Mouse (Mus musculus) cerebellum, postnatal 4 days (tissue): ENCODE measurements around the gene Slc36a3.
"Not testable (repeated sequence)": the region's sequence is repeated elsewhere in the genome, so short reads cannot be mapped to it uniquely, and the experiment has no call there.

Source experiments
- DNase-seq, 2 experiments: peaks; one replicate each; pipeline ENCODE4 v3.0.0; 2022; ENCODE audit warnings: low spot score in 2 of 2, mixed read lengths in 1 of 2

Gene Slc36a3

GRCm38 (mm10) chr11:55144011-55144410, 7.5 kb downstream of the Slc36a3 start:
- no peak for DNase-seq

DNA sequence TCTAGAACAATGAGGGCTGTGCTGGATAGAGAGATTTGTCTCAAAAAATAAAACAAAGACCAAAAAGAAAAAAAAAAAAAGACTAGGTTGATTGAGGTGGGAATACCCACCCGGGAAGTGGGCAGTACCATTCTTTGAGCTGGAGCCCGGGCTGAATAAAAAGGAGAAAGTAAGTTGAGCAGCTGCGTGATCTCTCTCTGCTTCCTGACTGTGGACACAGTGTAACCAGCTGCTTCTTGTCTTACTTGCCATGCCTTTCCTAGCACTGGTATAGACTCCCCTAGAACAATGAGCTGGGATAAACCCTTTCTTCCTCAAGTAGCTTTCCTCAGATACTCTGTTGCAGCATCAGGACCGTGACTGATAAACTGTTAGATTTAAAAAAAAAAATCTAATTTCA, 10.0 kb downstream of the Slc36a3 start:
- DNase-seq, result no peak

- DNase-seq, result no peak
Observed at GRCm38 (mm10) chr11:55137646-55138045, 13.9 kb downstream of the Slc36a3 start.

- DNase-seq, result no peak
Observed at GRCm38 (mm10) chr11:55136770-55137547, 14.5 kb downstream of the Slc36a3 start.

- DNase-seq, result no peak
Observed at GRCm38 (mm10) chr11:55134871-55135270, 16.6 kb downstream of the Slc36a3 start.

- no peak for DNase-seq
Observed at GRCm38 (mm10) chr11:55134407-55134806, 17.1 kb downstream of the Slc36a3 start.

- no peak for DNase-seq
Observed at GRCm38 (mm10) chr11:55133204-55133603, 18.3 kb downstream of the Slc36a3 start.

DNA sequence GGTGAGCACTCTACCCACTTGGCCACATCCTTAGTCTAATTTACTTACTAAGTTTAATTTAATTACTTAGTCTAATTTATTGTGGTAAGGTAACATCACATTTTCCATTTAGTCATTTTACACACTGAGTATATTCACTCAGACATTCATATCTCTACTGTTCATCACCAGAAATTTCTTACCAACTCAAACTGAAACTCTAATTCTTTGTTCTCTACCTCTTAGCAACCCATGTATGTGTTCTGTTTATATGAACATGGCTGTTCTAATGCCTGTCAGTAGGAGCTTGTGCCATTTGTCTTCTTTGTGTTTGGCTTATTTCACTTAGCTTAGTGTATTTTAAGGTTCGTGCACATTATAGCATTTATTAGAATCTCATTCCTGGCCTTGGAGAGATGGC, 19.6 kb downstream of the Slc36a3 start:
- DNase-seq, result no peak

- DNase-seq, result no peak
Observed at GRCm38 (mm10) chr11:55131077-55131742, 20.3 kb downstream of the Slc36a3 start.

- no peak for DNase-seq
Observed at GRCm38 (mm10) chr11:55128411-55128810, 23.1 kb downstream of the Slc36a3 start.

GRCm38 (mm10) chr11:55127937-55128336, 23.6 kb downstream of the Slc36a3 start:
- DNase-seq, result no peak

DNA sequence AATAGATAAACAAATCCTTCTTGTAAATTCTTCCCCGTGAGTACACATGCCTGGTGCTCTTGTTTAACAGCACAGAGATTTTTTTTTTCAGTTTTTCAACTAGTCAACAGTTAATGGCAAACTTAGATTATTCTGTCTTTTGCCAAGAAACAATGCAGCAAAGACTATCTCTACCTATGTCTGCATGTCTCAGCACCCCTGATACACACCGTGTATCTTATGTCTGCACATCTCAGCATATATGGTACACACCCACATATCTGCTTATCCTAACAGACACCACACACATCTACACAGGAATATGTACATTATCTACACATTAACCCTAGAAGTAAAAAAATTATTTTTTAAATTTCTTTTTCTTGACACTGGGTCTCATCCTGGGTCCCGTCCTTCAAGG, 24.8 kb downstream of the Slc36a3 start:
- DNase-seq, result no peak

GRCm38 (mm10) chr11:55121430-55121829, 30.1 kb downstream of the Slc36a3 start:
- no peak for DNase-seq

DNA sequence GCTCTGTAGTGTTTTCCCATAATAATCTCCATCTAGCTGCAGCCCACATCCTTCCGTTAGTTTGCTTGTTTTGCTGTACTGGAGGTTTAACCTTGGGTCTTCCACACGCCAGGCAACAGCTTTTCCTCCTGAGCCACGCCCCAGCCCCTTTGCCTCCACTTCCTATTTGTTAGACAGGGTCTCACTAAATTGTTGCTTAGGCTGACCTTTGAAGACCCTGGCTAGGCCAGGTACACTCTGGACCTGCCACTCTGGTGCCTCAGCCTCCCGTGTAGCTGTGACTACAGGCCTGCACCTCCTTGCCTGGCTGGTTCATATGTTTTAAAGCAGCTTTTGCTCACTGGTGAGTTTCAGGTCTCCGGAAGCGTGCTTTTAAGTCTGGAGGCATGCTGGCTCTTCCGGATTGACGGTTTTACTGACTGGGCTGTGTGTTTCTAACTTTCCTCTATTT, 30.7 kb downstream of the Slc36a3 start:
- no peak for DNase-seq

DNA sequence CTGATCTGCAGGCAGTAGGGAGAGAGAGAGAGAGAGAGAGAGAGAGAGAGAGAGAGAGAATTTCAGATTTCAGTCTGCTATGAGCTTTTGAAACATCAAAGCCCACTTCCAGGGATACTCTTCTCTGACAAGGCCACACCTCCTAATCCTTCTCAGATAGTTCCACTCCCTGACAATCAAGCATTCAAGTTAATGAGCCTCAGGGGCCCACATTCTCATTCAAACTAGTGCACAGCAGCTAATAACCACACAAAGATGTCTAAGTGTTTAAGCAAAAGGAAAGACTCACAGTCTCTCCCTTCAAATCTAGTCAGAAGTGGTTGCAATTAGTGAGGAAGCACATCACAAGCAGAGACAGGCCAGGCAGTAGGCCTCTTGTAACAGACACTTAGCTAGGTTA, 31.2 kb downstream of the Slc36a3 start:
- DNase-seq, result no peak

DNA sequence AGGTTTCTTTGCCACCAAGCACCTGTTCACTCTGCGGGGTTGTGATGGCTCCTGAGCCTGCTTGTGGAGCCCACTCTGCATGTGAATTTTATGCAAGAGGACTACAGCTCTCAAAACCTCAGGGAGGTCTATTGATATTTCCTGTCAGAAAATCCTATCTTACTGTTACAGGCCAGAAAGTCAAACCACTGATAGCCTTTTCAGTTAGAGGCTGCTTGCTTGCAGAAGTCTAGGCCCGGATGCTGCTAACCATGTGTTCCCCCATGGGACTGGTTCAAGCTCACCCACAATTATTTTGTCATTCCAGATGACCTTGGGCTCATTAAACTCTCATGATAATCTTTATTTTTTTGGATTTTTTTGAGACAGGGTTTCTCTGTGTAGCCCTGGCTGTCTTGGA, 34.5 kb downstream of the Slc36a3 start:
- DNase-seq, result no peak

GRCm38 (mm10) chr11:55116004-55116403, 35.5 kb downstream of the Slc36a3 start:
- no peak for DNase-seq

DNA sequence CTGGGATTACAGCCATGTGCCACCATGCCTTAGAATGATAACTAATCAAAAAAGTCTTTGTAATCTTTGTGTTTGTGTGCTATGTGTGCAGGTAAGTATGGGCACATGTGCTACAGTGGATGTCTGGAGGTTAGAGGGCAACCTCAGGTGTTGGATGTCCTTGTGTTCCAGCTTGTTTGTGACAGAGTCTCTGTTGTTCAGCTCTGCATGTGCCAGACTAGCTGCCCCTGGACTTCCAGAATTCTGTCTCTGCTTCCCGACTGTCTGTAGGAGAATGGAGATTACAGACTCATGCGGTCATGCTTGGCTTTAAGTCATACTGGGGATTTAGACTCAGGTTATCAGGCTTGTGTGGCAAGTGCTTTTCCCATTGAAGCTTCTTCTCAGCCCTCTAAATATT, 37.2 kb downstream of the Slc36a3 start:
- no peak for DNase-seq

- DNase-seq, result not testable (repeated sequence)
Observed at GRCm38 (mm10) chr11:55113861-55114250, 37.7 kb downstream of the Slc36a3 start.

DNA sequence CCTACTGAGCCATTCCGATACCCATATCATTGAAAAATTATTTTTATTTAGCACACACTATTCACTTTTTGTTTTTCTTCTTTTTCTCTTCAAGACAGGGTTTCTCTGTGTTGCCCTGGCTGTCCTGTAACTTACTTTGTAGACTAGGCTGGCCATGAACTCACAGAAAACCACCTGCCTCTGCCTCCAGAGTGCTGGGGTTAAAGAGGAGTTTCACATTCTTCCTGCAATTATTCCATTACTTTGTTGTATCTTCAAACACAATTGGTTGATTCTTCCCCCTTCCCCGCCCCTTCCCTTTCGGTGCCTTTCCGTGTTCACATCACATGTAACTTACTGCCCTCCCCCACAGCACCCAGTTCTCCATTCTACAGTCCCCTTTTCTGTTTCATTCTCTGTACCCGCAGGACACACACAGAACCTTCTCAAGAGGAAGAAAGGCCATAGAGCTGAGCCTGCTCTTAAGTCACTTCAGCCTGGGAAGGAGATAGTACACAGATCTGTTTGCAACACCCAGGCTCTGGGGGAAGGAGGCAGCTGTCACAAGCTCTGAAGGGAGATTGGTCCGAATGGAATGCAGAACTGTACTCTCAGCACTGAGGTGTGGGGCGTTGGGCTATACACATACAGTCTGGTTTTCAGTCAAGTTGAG, 38.2 kb downstream of the Slc36a3 start:
- DNase-seq, result no peak

GRCm38 (mm10) chr11:55110566-55111169, 40.8 kb downstream of the Slc36a3 start:
- DNase-seq, result no peak
